Mouse (Mus musculus): ENCODE data around the gene Ptprs.

The Ptprs gene

GRCm38 (mm10) chr17:56424726-56425583 lies 51.3 kb downstream of the Ptprs start:
- peak; percentile 56 to 60 for DNase-seq

- no peak for DNase-seq
Observed at GRCm38 (mm10) chr17:56420022-56420421, 56.3 kb downstream of the Ptprs start.

DNA sequence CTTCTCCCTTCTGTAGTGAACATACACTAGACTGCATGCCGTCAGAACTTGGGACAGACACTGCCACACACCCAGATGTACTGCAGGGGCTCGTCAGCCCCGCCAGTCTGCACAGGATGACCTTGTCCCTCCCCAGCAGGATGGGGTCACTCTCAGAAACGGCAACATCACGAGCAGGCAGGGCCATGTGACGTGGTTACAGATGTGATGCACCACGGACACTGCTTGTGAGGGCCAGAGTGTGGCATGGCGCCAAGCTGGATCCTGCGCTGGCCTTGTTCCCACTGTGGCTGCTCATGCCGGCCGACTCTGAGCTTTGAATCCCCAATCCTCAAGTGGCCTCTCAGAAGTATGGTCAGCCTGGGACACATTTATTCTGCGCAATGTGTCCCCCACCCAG lies 58.0 kb downstream of the Ptprs start:
- no peak for DNase-seq

GRCm38 (mm10) chr17:56414785-56415184 lies 61.5 kb downstream of the Ptprs start:
- DNase-seq, result no peak

DNA sequence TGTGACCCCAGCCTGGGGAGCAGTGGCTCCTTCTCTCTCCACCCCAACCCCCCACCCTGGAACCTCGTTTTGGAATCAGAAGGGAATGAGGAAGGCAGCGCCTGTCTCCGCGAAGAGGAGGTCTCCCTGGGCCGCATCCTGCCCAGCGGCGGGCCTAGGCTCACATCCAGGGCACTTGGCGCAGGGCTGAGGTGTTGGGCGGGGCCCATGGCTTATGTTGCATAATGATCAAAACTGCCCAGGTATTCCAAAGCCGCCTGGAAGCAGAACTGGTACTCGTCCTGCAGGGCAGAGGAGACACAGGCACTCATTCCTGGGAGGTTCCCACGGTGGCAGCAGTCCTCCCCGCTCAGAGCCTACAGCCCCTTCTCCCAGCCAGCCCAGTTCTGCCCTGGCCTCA lies 63.2 kb downstream of the Ptprs start:
- peak; percentile 83 for DNase-seq

- DNase-seq, result no peak
Observed at GRCm38 (mm10) chr17:56411437-56411836, 64.8 kb downstream of the Ptprs start.

DNA sequence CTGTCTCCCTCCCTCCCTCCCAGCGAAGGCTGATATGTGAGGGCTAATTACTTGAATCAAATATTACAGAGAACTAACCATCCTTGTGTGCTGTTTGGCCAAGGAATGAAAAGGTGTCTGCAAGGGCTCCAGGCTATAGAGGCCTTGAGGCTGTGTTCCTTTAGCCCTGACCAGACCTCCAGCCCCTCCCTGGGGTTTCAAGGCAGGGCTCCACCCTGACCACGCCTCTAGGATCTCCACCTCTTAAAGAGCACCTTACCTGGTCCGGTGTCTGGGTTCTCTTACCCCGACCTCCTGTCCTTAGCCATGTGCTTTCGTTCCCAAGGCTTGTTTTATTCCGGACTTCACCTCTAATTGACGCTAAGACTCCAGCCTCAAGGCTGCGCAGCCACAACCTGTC lies 66.5 kb downstream of the Ptprs start:
- no peak for DNase-seq

GRCm38 (mm10) chr17:56408965-56409625 lies 67.2 kb downstream of the Ptprs start:
- no peak for DNase-seq

GRCm38 (mm10) chr17:56407379-56407778 lies 68.9 kb downstream of the Ptprs start:
- no peak for DNase-seq

DNA sequence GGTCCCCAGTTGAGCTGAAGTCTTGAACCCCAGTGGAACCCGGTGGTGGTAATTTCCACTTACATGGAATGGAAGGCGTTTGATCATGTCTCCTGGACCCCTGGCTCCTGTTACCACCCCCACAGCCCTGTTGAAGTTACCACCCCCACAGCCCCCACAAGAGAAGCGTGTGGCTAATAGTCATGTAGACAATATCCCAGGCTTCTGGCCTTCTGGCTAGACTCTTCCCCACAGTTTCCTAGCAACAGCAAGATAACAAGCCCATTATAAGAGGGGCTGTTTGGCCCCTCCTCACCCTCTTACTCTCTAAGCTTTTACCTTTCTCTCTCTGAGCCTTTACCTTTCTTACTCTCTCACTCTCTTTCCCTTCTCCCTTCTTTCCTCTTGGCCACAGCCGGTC lies 69.4 kb downstream of the Ptprs start:
- no peak for DNase-seq

DNA sequence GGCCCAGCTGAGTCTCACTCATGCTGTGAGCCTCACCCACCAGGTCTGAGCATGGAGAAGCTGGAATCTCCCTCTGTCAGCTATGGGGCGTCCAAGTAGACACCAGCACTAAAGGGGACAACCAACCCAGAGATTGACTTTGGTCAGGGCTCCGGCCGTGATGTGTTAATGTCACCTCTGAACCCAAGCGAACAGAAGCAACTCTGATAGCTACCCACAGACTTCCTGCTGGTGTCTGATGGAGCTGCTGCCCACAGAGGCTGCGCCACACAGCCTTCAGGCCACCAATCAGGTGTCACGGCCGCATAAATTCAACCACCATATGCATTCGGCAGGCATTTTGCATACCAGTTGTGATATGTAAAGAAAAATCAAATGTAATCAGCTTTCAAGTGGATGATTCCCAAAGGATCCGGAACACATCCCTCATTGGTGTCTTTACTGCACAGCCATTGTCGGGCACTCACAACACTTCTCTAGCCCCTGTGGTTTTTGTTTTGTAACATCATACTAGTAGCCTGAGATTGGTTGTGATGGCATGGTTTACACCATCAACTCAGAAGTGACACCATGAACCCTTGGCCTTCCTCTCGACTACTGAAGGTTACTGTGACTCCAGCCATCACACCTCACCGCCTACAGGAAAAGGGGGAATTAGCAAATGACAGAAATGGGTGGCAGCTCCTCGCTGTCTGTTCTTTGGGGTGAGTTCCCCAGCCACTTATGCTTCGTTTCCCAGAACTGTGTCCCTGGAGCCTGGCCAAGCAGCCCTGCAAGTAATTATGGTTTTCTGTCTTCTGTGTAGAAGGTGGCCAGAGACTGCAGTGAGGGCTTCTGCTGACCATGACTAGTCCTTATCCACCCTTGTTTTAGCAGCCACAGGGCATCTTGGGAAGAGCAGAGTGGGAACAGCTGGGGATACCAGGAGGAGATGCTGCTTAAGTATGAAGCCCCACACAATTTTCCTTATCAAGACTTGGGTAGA lies 70.1 kb downstream of the Ptprs start:
- DNase-seq, result no peak

GRCm38 (mm10) chr17:56405341-56405740 lies 70.9 kb downstream of the Ptprs start:
- no peak for DNase-seq

GRCm38 (mm10) chr17:56401051-56401521 lies 75.2 kb downstream of the Ptprs start:
- DNase-seq, result peak; percentile 58 to 78

- no peak for DNase-seq
Observed at GRCm38 (mm10) chr17:56400221-56400620, 76.1 kb downstream of the Ptprs start.

- DNase-seq, result no peak
Observed at GRCm38 (mm10) chr17:56396051-56396450, 80.2 kb downstream of the Ptprs start.

DNA sequence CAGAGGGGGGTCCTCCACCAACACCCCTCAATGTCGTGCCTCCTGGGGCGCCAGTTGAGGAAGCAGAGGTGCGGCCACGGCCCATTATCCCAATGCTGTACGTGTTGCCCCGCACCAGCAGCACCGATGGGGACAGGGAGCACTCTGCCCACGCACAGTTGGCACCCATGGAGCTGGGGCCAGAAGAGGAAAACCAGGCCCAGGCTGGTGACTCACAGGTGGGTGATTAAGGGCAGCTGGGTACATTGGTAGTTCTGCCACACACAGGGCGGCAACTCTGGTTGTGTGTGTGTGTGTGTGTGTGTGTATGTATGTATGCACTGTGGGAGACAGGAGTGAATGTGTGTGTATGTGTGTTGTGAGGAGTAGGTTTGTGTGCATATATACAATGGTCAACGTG lies 82.4 kb downstream of the Ptprs start:
- no peak for DNase-seq

- DNase-seq, result no peak
Observed at GRCm38 (mm10) chr17:56393238-56393637, 83.0 kb downstream of the Ptprs start.

- DNase-seq, result peak; percentile 74 to 76
Observed at GRCm38 (mm10) chr17:56387612-56388011, 88.7 kb downstream of the Ptprs start.

- peak in 1 of 2 experiments; percentile 60 for DNase-seq
Observed at GRCm38 (mm10) chr17:56384903-56385302, 91.4 kb downstream of the Ptprs start.

DNA sequence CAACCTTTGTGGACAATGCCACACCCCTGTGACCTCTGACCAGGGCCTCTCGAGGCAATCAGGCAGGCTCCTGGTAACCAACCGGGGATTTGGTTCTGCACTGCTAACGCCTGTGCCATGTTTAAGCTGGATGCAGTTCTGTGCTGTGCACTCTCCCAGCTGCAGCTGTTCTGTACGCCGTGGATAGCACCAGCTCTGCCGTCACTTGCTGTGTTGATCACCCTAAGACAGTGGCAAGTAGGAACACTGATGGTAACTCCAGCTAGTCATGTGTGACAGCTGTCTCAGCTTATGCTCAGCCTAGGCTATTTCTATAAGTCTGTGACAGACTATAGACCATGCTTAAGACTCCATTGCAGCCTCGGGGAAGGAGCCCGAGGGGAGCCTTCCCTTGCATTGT lies 93.3 kb downstream of the Ptprs start:
- no peak for DNase-seq

DNA sequence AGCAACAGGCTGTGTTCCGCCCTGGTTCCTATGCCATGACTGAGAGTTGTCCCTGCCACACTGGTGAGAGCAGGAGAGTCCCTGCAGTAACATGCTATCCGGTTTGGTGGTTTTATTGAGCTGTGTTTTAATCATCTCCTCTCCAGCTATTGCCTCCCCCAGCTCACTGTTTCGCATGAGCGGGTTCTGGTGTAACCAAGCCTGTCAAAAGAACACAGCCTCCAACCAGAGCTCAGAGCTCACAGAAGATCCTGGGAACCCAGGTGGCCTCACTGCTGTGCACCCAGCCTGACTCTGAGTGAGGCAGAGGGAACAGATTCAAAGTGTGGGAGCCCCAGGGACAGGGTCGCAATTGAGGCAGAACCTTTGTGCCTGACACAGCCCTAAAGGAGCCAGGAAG lies 95.1 kb downstream of the Ptprs start:
- no peak for DNase-seq

GRCm38 (mm10) chr17:56380286-56380685 lies 96.0 kb downstream of the Ptprs start:
- peak; percentile 77 to 79 for DNase-seq

DNA sequence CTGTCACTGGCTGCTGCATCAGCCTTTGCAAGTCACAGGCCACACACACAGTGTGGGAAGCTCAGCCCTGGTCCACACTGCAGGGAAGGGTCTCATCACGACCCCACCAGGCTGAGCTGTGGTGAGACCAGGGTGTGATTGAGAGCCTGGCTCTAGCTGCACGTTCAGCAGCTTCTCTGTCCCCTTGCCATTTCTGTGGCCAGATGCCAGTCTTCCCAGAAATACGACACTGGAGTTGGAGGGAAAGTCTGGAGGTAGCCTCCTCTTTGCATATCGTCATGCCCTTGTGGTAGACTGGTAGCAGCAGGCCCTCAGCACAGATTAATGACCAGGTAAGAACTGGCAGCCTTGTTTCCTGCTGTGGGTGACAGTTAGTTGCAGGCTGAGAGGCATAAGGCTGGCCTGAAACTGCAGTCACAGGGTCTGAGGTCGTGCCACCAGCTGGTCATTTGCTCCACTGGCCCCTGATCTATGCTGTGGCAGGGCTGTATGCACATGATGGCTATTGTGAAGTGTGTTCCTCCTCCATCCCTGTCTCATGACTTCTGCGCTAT lies 96.9 kb downstream of the Ptprs start:
- peak; percentile 49 to 57 for DNase-seq
